9 mouse cellular contexts compared by ENCODE assay signal in genomic region chr1:59315057-59315807, GRCm38 (mm10). TPM values are rescaled to one million over a fixed set of nuclear protein-coding genes. Genes with fewer than 3 reads are reported as not detected.
A peak's percentile ranks its signal among the peaks of the same experiment; 100 is the strongest.
DNase-seq lines count a peak whose midpoint lies in the region; ATAC-seq lines count a peak whose summit lies in the region.
"Had no signal": no experiment of that assay in that cellular context is flagged by ENCODE, and none has a peak within 500 bp of the region (broad histone marks: within the 10 kb centered on the region; RNA-seq: fewer than 3 reads in every experiment).

No protein-coding gene starts in this region.

- WGBS in forebrain, embryonic 13.5 days = 8% methylated on average over 5 of the region's 5 CpGs
- 5% methylated on average over 5 of the region's 5 CpGs for WGBS in midbrain, embryonic 14.5 days

- H3K27me3 ChIP-seq in forebrain, embryonic 13.5 days = peaks cover 34% of the 10 kb centered on the region
- peaks cover 10% of the 10 kb centered on the region; the same call in 1 of the 2 replicates for H3K27me3 ChIP-seq in midbrain, embryonic 14.5 days (ENCODE audit: control insufficient read depth, insufficient read depth, low read length)

- peak; percentile 78 for DNase-seq in heart, adult 11 months
- no peak for DNase-seq in heart, adult 8-10 months (ENCODE audit: low spot score)
- peak; percentile 45 for DNase-seq in ES-CJ7 (ENCODE audit: low read depth, low spot score)
- DNase-seq in midbrain, embryonic 14.5 days = peak; percentile 50
- no peak for DNase-seq in right cerebral cortex, adult 2 months (ENCODE audit: low spot score in 2 of 2)
- no peak for DNase-seq in lung, postnatal 36 days
- DNase-seq in layer of hippocampus, postnatal 36 days = no peak
- DNase-seq: lung, adult 2 months had no signal

- H3K4me2 ChIP-seq in forebrain, embryonic 13.5 days = no peak overlapping the region
- H3K4me2 ChIP-seq in midbrain, embryonic 14.5 days (ENCODE audit: low read length) = no peak overlapping the region

- no peak overlapping the region for H3K9ac ChIP-seq in forebrain, embryonic 13.5 days
- no peak overlapping the region for H3K9ac ChIP-seq in midbrain, embryonic 14.5 days (replicated peaks; ENCODE audit: low read length)

- H3K36me3 ChIP-seq in forebrain, embryonic 13.5 days (ENCODE audit: poor library complexity, severe bottlenecking) = no peaks in the 10 kb centered on the region
- H3K36me3 ChIP-seq in midbrain, embryonic 14.5 days (ENCODE audit: control insufficient read depth, insufficient read depth, low read length) = no peaks in the 10 kb centered on the region

- H3K27ac ChIP-seq in forebrain, embryonic 13.5 days = no peak overlapping the region; the same call in 1 of the 2 replicates
- peak overlapping the region; percentile 52; the same call in 1 of the 2 replicates for H3K27ac ChIP-seq in midbrain, embryonic 14.5 days (replicated peaks; ENCODE audit: low read depth, low read length)

- H3K4me3 ChIP-seq in forebrain, embryonic 13.5 days = no peak overlapping the region
- H3K4me3 ChIP-seq in midbrain, embryonic 14.5 days (replicated peaks; ENCODE audit: low read depth, low read length) = no peak overlapping the region

- H3K4me1 ChIP-seq in forebrain, embryonic 13.5 days = peaks cover 48% of the 10 kb centered on the region
- H3K4me1 ChIP-seq in midbrain, embryonic 14.5 days (ENCODE audit: control insufficient read depth, insufficient read depth, low read length) = peaks cover 31% of the 10 kb centered on the region

- H3K9me3 ChIP-seq in forebrain, embryonic 13.5 days (replicated peaks) = no peaks in the 10 kb centered on the region
- H3K9me3 ChIP-seq in midbrain, embryonic 14.5 days (ENCODE audit: control insufficient read depth, low read length) = no peaks in the 10 kb centered on the region

- peak; percentile 63; the same call in 1 of the 2 replicates for ATAC-seq in forebrain, embryonic 13.5 days
- ATAC-seq in midbrain, embryonic 14.5 days (ENCODE audit: low FRiP score, low TSS enrichment) = peak; percentile 75; the same call in 1 of the 2 replicates

RNA-seq across cellular contexts. Expression of gene Cdk15, which starts 58.5 kb away (rescaled TPM):
- not detected for total RNA-seq in heart, adult 8-10 months (2022)
- 0.11 and 0.39 TPM in 2 replicates for polyA plus RNA-seq in forebrain, embryonic 13.5 days (2015; fragmentation: Nextera tagmentation; extraction: Ambion mirVana)
- polyA plus RNA-seq in midbrain, embryonic 14.5 days (2014; fragmentation: Nextera tagmentation; extraction: Ambion mirVana) = 1.2 and 1.7 TPM in 2 replicates
- total RNA-seq in layer of hippocampus, postnatal 36 days (2021) = under 1 TPM in 1 of 2 experiments, not detected in 1; 0.91 TPM
- polyA plus RNA-seq: lung, adult 2 months had no signal

Comparison
In these comparisons a context has a peak if more than half of its experiments do, and no peak if none do; other contexts are left out.
1. DNase-seq: peak in heart, adult 11 months (single experiment), ES-CJ7 (single experiment) and midbrain, embryonic 14.5 days (single experiment); none in heart, adult 8-10 months (single experiment), right cerebral cortex, adult 2 months (0 of 2), lung, postnatal 36 days (single experiment) and layer of hippocampus, postnatal 36 days (0 of 2).